Mouse (Mus musculus): ENCODE results near the gene Dnajc28. TPM values are rescaled to one million over a fixed set of nuclear protein-coding genes. Genes with fewer than 3 reads are reported as not detected.

Gene Dnajc28
- polyA plus RNA-seq, 1 experiment from 2014 or later = 3.8 TPM

- Histone ChIP-seq H3K27me3 (ENCODE audit: insufficient read depth, low read length) (no peaks in the 10 kb centered on the region), H3K9ac (replicated peaks; ENCODE audit: low read length) (no peak overlapping the region), H3K36me3 (ENCODE audit: insufficient read depth, low read length) (peaks cover 77% of the 10 kb centered on the region), H3K9me3 (ENCODE audit: low read length) (no peaks in the 10 kb centered on the region), H3K27ac (ENCODE audit: low read length) (no peak overlapping the region), H3K4me2 (replicated peaks; ENCODE audit: low read depth, low read length) (no peak overlapping the region), H3K4me3 (ENCODE audit: low read length) (no peak overlapping the region), H3K4me1 (ENCODE audit: insufficient read depth, low read length) (no peaks in the 10 kb centered on the region)
- ATAC-seq (ENCODE audit: low FRiP score, low TSS enrichment) = no peak
- 89% methylated on average over 5 of the region's 5 CpGs for WGBS
Observed at GRCm38 (mm10) chr16:91639161-91639560, 20.3 kb upstream of the Dnajc28 start.

GRCm38 (mm10) chr16:91633641-91634040 is 14.8 kb upstream of the Dnajc28 start:
- no peaks in the 10 kb centered on the region for H3K4me1 ChIP-seq (ENCODE audit: insufficient read depth, low read length)
- WGBS = 80% methylated on average over 12 of the region's 12 CpGs
- H3K9me3 ChIP-seq (ENCODE audit: low read length) = no peaks in the 10 kb centered on the region
- H3K9ac ChIP-seq (replicated peaks; ENCODE audit: low read length) = no peak overlapping the region
- no peak overlapping the region for H3K4me2 ChIP-seq (replicated peaks; ENCODE audit: low read depth, low read length)
- H3K36me3 ChIP-seq (ENCODE audit: insufficient read depth, low read length) = peaks cover 72% of the 10 kb centered on the region
- no peak for ATAC-seq (ENCODE audit: low FRiP score, low TSS enrichment)
- no peaks in the 10 kb centered on the region for H3K27me3 ChIP-seq (ENCODE audit: insufficient read depth, low read length)
- H3K4me3 ChIP-seq (ENCODE audit: low read length) = no peak overlapping the region
- H3K27ac ChIP-seq (ENCODE audit: low read length) = no peak overlapping the region

GRCm38 (mm10) chr16:91632940-91633339 is 14.1 kb upstream of the Dnajc28 start:
- ATAC-seq (ENCODE audit: low FRiP score, low TSS enrichment) = no peak
- H3K4me2 ChIP-seq (replicated peaks; ENCODE audit: low read depth, low read length) = no peak overlapping the region
- H3K27ac ChIP-seq (ENCODE audit: low read length) = no peak overlapping the region
- H3K9me3 ChIP-seq (ENCODE audit: low read length) = no peaks in the 10 kb centered on the region
- H3K9ac ChIP-seq (replicated peaks; ENCODE audit: low read length) = no peak overlapping the region
- peaks cover 73% of the 10 kb centered on the region for H3K36me3 ChIP-seq (ENCODE audit: insufficient read depth, low read length)
- no peaks in the 10 kb centered on the region for H3K27me3 ChIP-seq (ENCODE audit: insufficient read depth, low read length)
- no peaks in the 10 kb centered on the region for H3K4me1 ChIP-seq (ENCODE audit: insufficient read depth, low read length)
- WGBS = 92% methylated on average over 7 of the region's 7 CpGs
- H3K4me3 ChIP-seq (ENCODE audit: low read length) = no peak overlapping the region

- Histone ChIP-seq H3K27ac (ENCODE audit: low read length) (no peak overlapping the region), H3K27me3 (ENCODE audit: insufficient read depth, low read length) (no peaks in the 10 kb centered on the region), H3K9ac (replicated peaks; ENCODE audit: low read length) (no peak overlapping the region), H3K9me3 (ENCODE audit: low read length) (no peaks in the 10 kb centered on the region), H3K4me3 (ENCODE audit: low read length) (no peak overlapping the region), H3K4me1 (ENCODE audit: insufficient read depth, low read length) (no peaks in the 10 kb centered on the region), H3K36me3 (ENCODE audit: insufficient read depth, low read length) (peaks cover 73% of the 10 kb centered on the region), H3K4me2 (replicated peaks; ENCODE audit: low read depth, low read length) (no peak overlapping the region)
- no peak for ATAC-seq (ENCODE audit: low FRiP score, low TSS enrichment)
- 91% methylated on average over 5 of the region's 5 CpGs for WGBS
Observed at GRCm38 (mm10) chr16:91632439-91632838, 13.6 kb upstream of the Dnajc28 start.

GRCm38 (mm10) chr16:91630584-91630983 is 11.8 kb upstream of the Dnajc28 start:
- Histone ChIP-seq H3K36me3 (ENCODE audit: insufficient read depth, low read length) (peaks cover 67% of the 10 kb centered on the region), H3K27me3 (ENCODE audit: insufficient read depth, low read length) (no peaks in the 10 kb centered on the region), H3K9ac (replicated peaks; ENCODE audit: low read length) (no peak overlapping the region), H3K4me1 (ENCODE audit: insufficient read depth, low read length) (no peaks in the 10 kb centered on the region), H3K4me3 (ENCODE audit: low read length) (no peak overlapping the region), H3K27ac (ENCODE audit: low read length) (no peak overlapping the region), H3K4me2 (replicated peaks; ENCODE audit: low read depth, low read length) (no peak overlapping the region), H3K9me3 (ENCODE audit: low read length) (no peaks in the 10 kb centered on the region)
- WGBS = 73% methylated on average over 1 of the region's 1 CpGs
- ATAC-seq (ENCODE audit: low FRiP score, low TSS enrichment) = no peak

DNA sequence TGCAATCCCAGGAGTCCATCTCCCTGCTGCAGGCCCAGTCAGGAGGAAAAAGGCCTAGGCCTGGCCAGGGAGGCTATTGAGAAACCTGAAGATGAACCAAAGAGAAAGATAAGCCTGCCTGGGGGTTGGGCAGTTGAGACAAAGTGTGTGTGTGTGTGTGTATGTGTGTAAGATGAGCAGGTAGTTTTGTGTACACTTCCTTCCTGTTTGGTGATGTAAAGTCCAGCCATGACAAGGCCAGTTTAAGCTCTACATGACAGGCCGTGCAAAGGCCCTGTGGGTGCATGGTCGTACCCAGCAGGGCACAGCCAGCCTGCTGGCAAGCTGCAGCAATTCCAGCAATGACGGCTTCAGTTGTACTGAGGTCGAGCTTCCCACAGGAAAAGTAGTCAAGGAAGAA is 10.9 kb upstream of the Dnajc28 start:
- WGBS = 98% methylated on average over 4 of the region's 4 CpGs
- Histone ChIP-seq H3K9ac (replicated peaks; ENCODE audit: low read length) (no peak overlapping the region), H3K27me3 (ENCODE audit: insufficient read depth, low read length) (no peaks in the 10 kb centered on the region), H3K36me3 (ENCODE audit: insufficient read depth, low read length) (peaks cover 65% of the 10 kb centered on the region), H3K27ac (ENCODE audit: low read length) (no peak overlapping the region), H3K9me3 (ENCODE audit: low read length) (no peaks in the 10 kb centered on the region), H3K4me2 (replicated peaks; ENCODE audit: low read depth, low read length) (no peak overlapping the region), H3K4me3 (ENCODE audit: low read length) (no peak overlapping the region), H3K4me1 (ENCODE audit: insufficient read depth, low read length) (no peaks in the 10 kb centered on the region)
- no peak for ATAC-seq (ENCODE audit: low FRiP score, low TSS enrichment)

DNA sequence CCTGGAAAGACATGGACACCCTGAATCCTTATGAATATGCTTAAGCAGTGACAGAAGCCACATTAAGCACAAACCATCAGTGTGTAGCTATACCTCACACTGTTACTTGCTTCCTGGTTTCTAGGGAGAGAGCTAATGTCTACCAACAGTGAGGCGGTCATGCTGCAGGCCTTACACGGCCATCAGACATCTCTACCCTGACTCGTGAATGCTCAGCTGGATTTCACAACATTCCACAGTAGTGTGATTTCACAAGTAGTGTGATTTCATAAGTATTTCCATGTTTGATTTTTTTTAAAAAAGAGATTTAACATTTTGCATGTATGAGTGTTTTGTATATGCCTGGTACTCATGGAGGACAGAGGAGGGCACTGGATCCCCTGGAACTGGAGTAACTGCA is 9.8 kb upstream of the Dnajc28 start:
- Histone ChIP-seq H3K4me1 (ENCODE audit: insufficient read depth, low read length) (no peaks in the 10 kb centered on the region), H3K4me3 (ENCODE audit: low read length) (no peak overlapping the region), H3K9me3 (ENCODE audit: low read length) (no peaks in the 10 kb centered on the region), H3K27me3 (ENCODE audit: insufficient read depth, low read length) (no peaks in the 10 kb centered on the region), H3K36me3 (ENCODE audit: insufficient read depth, low read length) (peaks cover 70% of the 10 kb centered on the region), H3K27ac (ENCODE audit: low read length) (no peak overlapping the region), H3K4me2 (replicated peaks; ENCODE audit: low read depth, low read length) (no peak overlapping the region), H3K9ac (replicated peaks; ENCODE audit: low read length) (no peak overlapping the region)
- no peak for ATAC-seq (ENCODE audit: low FRiP score, low TSS enrichment)
- WGBS = 91% methylated on average over 3 of the region's 3 CpGs

- ATAC-seq (ENCODE audit: low FRiP score, low TSS enrichment) = no peak
- H3K27me3 ChIP-seq (ENCODE audit: insufficient read depth, low read length) = no peaks in the 10 kb centered on the region
- no peaks in the 10 kb centered on the region for H3K9me3 ChIP-seq (ENCODE audit: low read length)
- no peaks in the 10 kb centered on the region for H3K4me1 ChIP-seq (ENCODE audit: insufficient read depth, low read length)
- H3K4me2 ChIP-seq (replicated peaks; ENCODE audit: low read depth, low read length) = no peak overlapping the region
- H3K4me3 ChIP-seq (ENCODE audit: low read length) = no peak overlapping the region
- H3K36me3 ChIP-seq (ENCODE audit: insufficient read depth, low read length) = peaks cover 73% of the 10 kb centered on the region
- WGBS = 85% methylated on average over 7 of the region's 7 CpGs
- no peak overlapping the region for H3K9ac ChIP-seq (replicated peaks; ENCODE audit: low read length)
- no peak overlapping the region for H3K27ac ChIP-seq (ENCODE audit: low read length)
Observed at GRCm38 (mm10) chr16:91627831-91628230, 9.0 kb upstream of the Dnajc28 start.

GRCm38 (mm10) chr16:91623074-91623473 is 4.2 kb upstream of the Dnajc28 start:
- no peaks in the 10 kb centered on the region for H3K9me3 ChIP-seq (ENCODE audit: low read length)
- WGBS = 91% methylated on average over 9 of the region's 9 CpGs
- H3K9ac ChIP-seq (replicated peaks; ENCODE audit: low read length) = no peak overlapping the region
- H3K4me1 ChIP-seq (ENCODE audit: insufficient read depth, low read length) = no peaks in the 10 kb centered on the region
- no peak for ATAC-seq (ENCODE audit: low FRiP score, low TSS enrichment)
- H3K27ac ChIP-seq (ENCODE audit: low read length) = no peak overlapping the region
- peaks cover 68% of the 10 kb centered on the region for H3K36me3 ChIP-seq (ENCODE audit: insufficient read depth, low read length)
- H3K4me3 ChIP-seq (ENCODE audit: low read length) = no peak overlapping the region
- no peaks in the 10 kb centered on the region for H3K27me3 ChIP-seq (ENCODE audit: insufficient read depth, low read length)
- H3K4me2 ChIP-seq (replicated peaks; ENCODE audit: low read depth, low read length) = no peak overlapping the region

GRCm38 (mm10) chr16:91620991-91621390 is 2.2 kb upstream of the Dnajc28 start:
- H3K4me3 ChIP-seq (ENCODE audit: low read length) = no peak overlapping the region
- H3K27me3 ChIP-seq (ENCODE audit: insufficient read depth, low read length) = no peaks in the 10 kb centered on the region
- H3K9me3 ChIP-seq (ENCODE audit: low read length) = no peaks in the 10 kb centered on the region
- 91% methylated on average over 11 of the region's 11 CpGs for WGBS
- H3K4me2 ChIP-seq (replicated peaks; ENCODE audit: low read depth, low read length) = no peak overlapping the region
- no peak overlapping the region for H3K27ac ChIP-seq (ENCODE audit: low read length)
- no peaks in the 10 kb centered on the region for H3K4me1 ChIP-seq (ENCODE audit: insufficient read depth, low read length)
- no peak for ATAC-seq (ENCODE audit: low FRiP score, low TSS enrichment)
- peaks cover 52% of the 10 kb centered on the region for H3K36me3 ChIP-seq (ENCODE audit: insufficient read depth, low read length)
- no peak overlapping the region for H3K9ac ChIP-seq (replicated peaks; ENCODE audit: low read length)

- Histone ChIP-seq H3K36me3 (ENCODE audit: insufficient read depth, low read length) (peaks cover 47% of the 10 kb centered on the region), H3K4me1 (ENCODE audit: insufficient read depth, low read length) (no peaks in the 10 kb centered on the region), H3K4me2 (replicated peaks; ENCODE audit: low read depth, low read length) (no peak overlapping the region), H3K27ac (ENCODE audit: low read length) (no peak overlapping the region), H3K9ac (replicated peaks; ENCODE audit: low read length) (no peak overlapping the region), H3K27me3 (ENCODE audit: insufficient read depth, low read length) (no peaks in the 10 kb centered on the region), H3K9me3 (ENCODE audit: low read length) (no peaks in the 10 kb centered on the region), H3K4me3 (ENCODE audit: low read length) (no peak overlapping the region)
- no peak for ATAC-seq (ENCODE audit: low FRiP score, low TSS enrichment)
- WGBS = 85% methylated on average over 5 of the region's 5 CpGs
Observed at GRCm38 (mm10) chr16:91620185-91620584, 1.4 kb upstream of the Dnajc28 start.
